Mouse (Mus musculus) lung, embryonic 14.5 days (tissue): Measurements from ENCODE around the gene Sema5a. TPM values are rescaled to one million over a fixed set of nuclear protein-coding genes. Genes with fewer than 3 reads are reported as not detected.

Source experiments
- ATAC-seq: fragments of 200-750 bp; cut with Nextera tagmentation; 2 replicates; pipeline ENCODE4 v1.8.0; 2017; ENCODE audit warnings: mild to moderate bottlenecking, moderate TSS enrichment, moderate library complexity; ENCODE audit not compliant: insufficient read depth
- DNase-seq: peaks from one replicate; pipeline ENCODE4 v3.0.0-alpha.2; 2015
- H3K27ac ChIP-seq: fragments of 300-500 bp; sonication (generic); 2 replicates; pipeline ENCODE4 v1.5.1; 2014; ENCODE audit warnings: low read depth, mild to moderate bottlenecking, moderate library complexity
- H3K27me3 ChIP-seq: fragments of 300-500 bp; sonication (generic); 2 replicates; pipeline ENCODE4 v1.6.1; 2014; ENCODE audit warnings: low read length, control low read depth; ENCODE audit not compliant: insufficient read depth
- H3K36me3 ChIP-seq: fragments of 300-500 bp; sonication (generic); 2 replicates; pipeline ENCODE4 v1.6.1; 2014; ENCODE audit warnings: control low read depth; ENCODE audit not compliant: insufficient read depth
- H3K4me1 ChIP-seq: fragments of 300-500 bp; sonication (generic); 2 replicates; pipeline ENCODE4 v1.6.1; 2014; ENCODE audit warnings: antibody characterized with exemption, control low read depth; ENCODE audit not compliant: insufficient read depth
- H3K4me2 ChIP-seq: fragments of 300-500 bp; sonication (generic); 2 replicates; pipeline ENCODE4 v1.6.1; 2014; ENCODE audit warnings: mild to moderate bottlenecking
- H3K4me3 ChIP-seq: fragments of 300-500 bp; sonication (generic); 2 replicates; pipeline ENCODE4 v1.5.1; 2014; ENCODE audit warnings: low read depth, low read length
- H3K9ac ChIP-seq: fragments of 300-500 bp; sonication (generic); 2 replicates; pipeline ENCODE4 v1.6.1; 2014
- H3K9me3 ChIP-seq: fragments of 300-500 bp; sonication (generic); 2 replicates; pipeline ENCODE4 v1.6.1; 2016; ENCODE audit warnings: low read depth, low read length, control low read depth
- CTCF ChIP-seq: IDR thresholded peaks from 2 replicates; pipeline ENCODE4 v1.5.1; 2016; ENCODE audit warnings: antibody characterized with exemption, low read depth
- WGBS: fragments of 180-500 bp; shearing (Covaris S2); extraction: QIAGEN DNeasy Blood & Tissue Kit; methylation state at CpG from one replicate; pipeline ENCODE4 v1.1.7; 2014; 5-methylcytosine and 5-hydroxymethylcytosine counted together
- polyA plus RNA-seq: library from polyadenylated mRNA; unstranded; fragments of >200 nt; fragmentation: Nextera tagmentation; extraction: Ambion mirVana; gene quantifications from 2 replicates; pipeline ENCODE4 v1.2.1, GENCODE M21; 2014

Sema5a gene
- polyA plus RNA-seq, 1 experiment from 2014 or later: 17.9 TPM

- Histone ChIP-seq H3K27me3 (no peaks in the 10 kb centered on the region), H3K4me2 (no peak overlapping the region), H3K4me3 (no peak overlapping the region), H3K27ac (peak overlapping the region; percentile 83), H3K9ac (no peak overlapping the region), H3K36me3 (no peaks in the 10 kb centered on the region), H3K9me3 (no peaks in the 10 kb centered on the region), H3K4me1 (peaks cover 7% of the 10 kb centered on the region; the same call in 1 of the 2 replicates)
- ATAC-seq (peak; percentile 75; the same call in 1 of the 2 replicates), DNase-seq (peak; percentile 92)
- no peak for TF ChIP-seq CTCF
- WGBS: 47% methylated on average over 4 of the region's 4 CpGs
These were observed 36.8 kb downstream of the Sema5a start for GRCm38 (mm10) chr15:32281374-32281773.

- Histone ChIP-seq H3K36me3 (no peaks in the 10 kb centered on the region), H3K9ac (no peak overlapping the region), H3K4me3 (no peak overlapping the region), H3K9me3 (no peaks in the 10 kb centered on the region), H3K27ac (no peak overlapping the region), H3K27me3 (no peaks in the 10 kb centered on the region), H3K4me1 (peaks cover 11% of the 10 kb centered on the region; the same call in 1 of the 2 replicates), H3K4me2 (no peak overlapping the region)
- 47% methylated on average over 2 of the region's 2 CpGs for WGBS
- DNase-seq (no peak), ATAC-seq (no peak)
- no peak for TF ChIP-seq CTCF
These were observed 40.1 kb downstream of the Sema5a start for GRCm38 (mm10) chr15:32284688-32285087.

- ATAC-seq (no peak), DNase-seq (no peak)
- no peak overlapping the region for H3K27ac ChIP-seq
- no peak overlapping the region for H3K4me3 ChIP-seq
- no peak for TF ChIP-seq CTCF
- H3K4me1 ChIP-seq: peaks cover 11% of the 10 kb centered on the region; the same call in 1 of the 2 replicates
- no peak overlapping the region for H3K4me2 ChIP-seq
- H3K36me3 ChIP-seq: no peaks in the 10 kb centered on the region
- H3K9me3 ChIP-seq: no peaks in the 10 kb centered on the region
- H3K27me3 ChIP-seq: no peaks in the 10 kb centered on the region
- WGBS: 78% methylated on average over 3 of the region's 3 CpGs
- H3K9ac ChIP-seq: no peak overlapping the region
These were observed 41.7 kb downstream of the Sema5a start for GRCm38 (mm10) chr15:32286296-32286695.

GRCm38 (mm10) chr15:32288480-32288879 is 43.9 kb downstream of the Sema5a start:
- DNase-seq (peak; percentile 90), ATAC-seq (peak; percentile 93)
- 20% methylated on average over 6 of the region's 6 CpGs for WGBS
- Histone ChIP-seq H3K4me3 (no peak overlapping the region), H3K4me2 (peak overlapping the region; percentile 27; the same call in 1 of the 2 replicates), H3K27me3 (no peaks in the 10 kb centered on the region), H3K9me3 (no peaks in the 10 kb centered on the region), H3K36me3 (no peaks in the 10 kb centered on the region), H3K4me1 (peaks cover 4% of the 10 kb centered on the region; the same call in 1 of the 2 replicates), H3K27ac (peak overlapping the region; percentile 52; the same call in 1 of the 2 replicates), H3K9ac (no peak overlapping the region)
- no peak for TF ChIP-seq CTCF

- DNase-seq: no peak
- Histone ChIP-seq H3K9ac (no peak overlapping the region), H3K4me2 (no peak overlapping the region), H3K9me3 (no peaks in the 10 kb centered on the region), H3K27me3 (no peaks in the 10 kb centered on the region), H3K27ac (no peak overlapping the region), H3K4me3 (no peak overlapping the region), H3K36me3 (no peaks in the 10 kb centered on the region), H3K4me1 (peaks cover 4% of the 10 kb centered on the region; the same call in 1 of the 2 replicates)
- WGBS: 56% methylated on average over 3 of the region's 3 CpGs
- no peak for ATAC-seq
- TF ChIP-seq CTCF: no peak
These were observed 46.4 kb downstream of the Sema5a start for GRCm38 (mm10) chr15:32291000-32291399.

- Histone ChIP-seq H3K36me3 (no peaks in the 10 kb centered on the region), H3K4me2 (no peak overlapping the region), H3K27me3 (no peaks in the 10 kb centered on the region), H3K4me3 (no peak overlapping the region), H3K9ac (no peak overlapping the region), H3K9me3 (no peaks in the 10 kb centered on the region), H3K27ac (no peak overlapping the region), H3K4me1 (no peaks in the 10 kb centered on the region)
- no peak for TF ChIP-seq CTCF
- ATAC-seq (no peak), DNase-seq (no peak)
- 60% methylated on average over 6 of the region's 6 CpGs for WGBS
These were observed 51.9 kb downstream of the Sema5a start for GRCm38 (mm10) chr15:32296523-32296922.

- no peak overlapping the region for H3K9ac ChIP-seq
- DNase-seq (no peak), ATAC-seq (no peak)
- no peaks in the 10 kb centered on the region for H3K27me3 ChIP-seq
- WGBS: 63% methylated on average over 5 of the region's 5 CpGs
- no peak overlapping the region for H3K4me2 ChIP-seq
- H3K4me1 ChIP-seq: no peaks in the 10 kb centered on the region
- no peak overlapping the region for H3K4me3 ChIP-seq
- TF ChIP-seq CTCF: no peak
- no peaks in the 10 kb centered on the region for H3K36me3 ChIP-seq
- no peaks in the 10 kb centered on the region for H3K9me3 ChIP-seq
- no peak overlapping the region for H3K27ac ChIP-seq
These were observed 52.7 kb downstream of the Sema5a start for GRCm38 (mm10) chr15:32297266-32297665.

- Histone ChIP-seq H3K4me3 (no peak overlapping the region), H3K27ac (no peak overlapping the region), H3K9me3 (no peaks in the 10 kb centered on the region), H3K4me1 (no peaks in the 10 kb centered on the region), H3K9ac (no peak overlapping the region), H3K36me3 (no peaks in the 10 kb centered on the region), H3K4me2 (no peak overlapping the region), H3K27me3 (no peaks in the 10 kb centered on the region)
- TF ChIP-seq CTCF: no peak
- ATAC-seq (no peak), DNase-seq (no peak)
- WGBS: 51% methylated on average over 6 of the region's 6 CpGs
These were observed 53.9 kb downstream of the Sema5a start for GRCm38 (mm10) chr15:32298525-32298924.
